Mouse (Mus musculus): ENCODE measurements around the gene Myd88. TPM values are rescaled to one million over a fixed set of nuclear protein-coding genes. Genes with fewer than 3 reads are reported as not detected.

Gene Myd88
- polyA plus RNA-seq, 1 experiment from 2014 or later = 5.7 TPM

Other genes starting within 250 kb of the Myd88 start
- 22.4 and 31.9 TPM in 2 replicates for gene Plcd1, start 247.9 kb downstream of the Myd88 start, polyA plus RNA-seq (2016; fragmentation: Nextera tagmentation; extraction: Ambion mirVana)
- gene Dlec1, start 238.9 kb downstream of the Myd88 start, polyA plus RNA-seq (2016; fragmentation: Nextera tagmentation; extraction: Ambion mirVana) = 0.56 and 1.1 TPM in 2 replicates
- 0.54 and 1.9 TPM in 2 replicates for gene Acaa1b, start 184.3 kb downstream of the Myd88 start, polyA plus RNA-seq (2016; fragmentation: Nextera tagmentation; extraction: Ambion mirVana)
- not detected in 2 replicates for gene Gm47289, start 182.2 kb downstream of the Myd88 start, polyA plus RNA-seq (2016; fragmentation: Nextera tagmentation; extraction: Ambion mirVana)
- gene Slc22a13, start 132.3 kb downstream of the Myd88 start, polyA plus RNA-seq (2016; fragmentation: Nextera tagmentation; extraction: Ambion mirVana) = not detected in 2 replicates
- gene Oxsr1, start 19.0 kb downstream of the Myd88 start, polyA plus RNA-seq (2016; fragmentation: Nextera tagmentation; extraction: Ambion mirVana) = 20.9 and 24.1 TPM in 2 replicates
- gene Acaa1a, start 1.7 kb downstream of the Myd88 start, polyA plus RNA-seq (2016; fragmentation: Nextera tagmentation; extraction: Ambion mirVana) = 79.1 and 82.2 TPM in 2 replicates
- 5.0 and 5.7 TPM in 2 replicates for gene Xylb, start 16.0 kb upstream of the Myd88 start, polyA plus RNA-seq (2016; fragmentation: Nextera tagmentation; extraction: Ambion mirVana)
- gene Slc22a14, start 24.1 kb upstream of the Myd88 start, polyA plus RNA-seq (2016; fragmentation: Nextera tagmentation; extraction: Ambion mirVana) = not detected in 2 replicates
- gene Acvr2b, start 60.7 kb upstream of the Myd88 start, polyA plus RNA-seq (2016; fragmentation: Nextera tagmentation; extraction: Ambion mirVana) = 109 and 116 TPM in 2 replicates
- 38.1 and 45.1 TPM in 2 replicates for gene Exog, start 103.5 kb upstream of the Myd88 start, polyA plus RNA-seq (2016; fragmentation: Nextera tagmentation; extraction: Ambion mirVana)
- 0.18 and 0.33 TPM in 2 replicates for gene Scn5a, start 237.6 kb upstream of the Myd88 start, polyA plus RNA-seq (2016; fragmentation: Nextera tagmentation; extraction: Ambion mirVana)